Mouse (Mus musculus): Measurements from ENCODE around the gene Ndufa12.
A peak's percentile ranks its signal among the peaks of the same experiment; 100 is the strongest.

Ndufa12 gene

DNA sequence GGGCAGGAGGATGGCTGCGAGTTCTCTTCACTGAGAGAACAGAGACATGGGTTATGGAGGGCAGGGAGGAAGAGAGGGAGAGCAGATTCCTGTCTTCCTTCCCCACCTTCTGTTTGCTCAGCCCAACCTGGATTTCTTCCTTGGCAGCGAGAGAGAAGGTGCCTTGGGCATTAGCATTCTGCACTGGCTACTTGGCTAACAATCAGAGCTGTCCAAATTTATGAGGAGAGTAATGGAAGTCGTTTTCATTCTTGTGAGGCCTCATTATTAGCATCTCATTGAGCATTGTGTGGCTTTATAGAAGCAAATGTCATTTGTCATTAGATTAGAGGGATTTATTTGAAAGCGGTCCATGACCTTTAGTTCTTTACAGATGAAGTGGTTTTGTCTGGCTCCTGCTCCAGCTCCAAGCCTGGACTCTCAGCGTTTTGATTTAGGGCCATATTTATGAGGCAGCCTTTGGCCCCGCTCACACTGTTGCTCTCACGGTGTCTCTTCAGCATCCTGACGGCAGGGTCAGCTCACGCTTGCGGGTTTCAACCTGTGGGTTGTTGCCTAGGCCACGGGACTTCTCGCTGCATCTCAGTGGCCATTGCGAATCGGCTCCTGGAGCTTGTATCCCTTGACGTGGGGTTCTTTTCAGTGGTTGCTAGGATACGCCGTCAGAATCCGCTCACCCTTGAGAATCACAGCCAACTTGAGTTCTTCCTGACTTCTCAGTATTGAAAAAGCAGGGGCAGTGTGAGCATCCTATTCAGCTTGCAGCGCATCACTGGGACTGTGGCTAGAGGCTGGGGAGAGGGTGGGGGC, 31.9 kb downstream of the Ndufa12 start:
- DNase-seq (ENCODE audit: extremely low spot score), result peak; percentile 76

DNA sequence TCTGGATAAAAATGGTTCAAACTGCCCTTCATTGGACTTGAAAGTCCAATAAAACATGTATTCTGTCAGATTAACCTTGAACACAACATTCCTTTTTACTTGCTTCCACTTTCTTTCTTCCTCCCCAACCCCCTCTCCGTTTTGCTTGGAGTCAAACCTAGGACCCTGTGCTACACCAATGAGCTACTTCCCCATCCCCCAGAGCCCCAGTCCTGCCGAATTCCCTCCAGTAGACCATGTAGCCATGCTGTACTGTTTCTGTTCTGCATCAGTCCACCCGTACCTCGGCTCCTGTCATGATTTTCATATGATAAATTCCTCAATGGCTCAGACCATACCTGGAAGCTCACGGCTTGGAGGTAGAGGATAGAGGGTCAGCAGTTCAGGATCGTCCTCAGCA, 32.5 kb downstream of the Ndufa12 start:
- no peak for DNase-seq (ENCODE audit: extremely low spot score)

DNA sequence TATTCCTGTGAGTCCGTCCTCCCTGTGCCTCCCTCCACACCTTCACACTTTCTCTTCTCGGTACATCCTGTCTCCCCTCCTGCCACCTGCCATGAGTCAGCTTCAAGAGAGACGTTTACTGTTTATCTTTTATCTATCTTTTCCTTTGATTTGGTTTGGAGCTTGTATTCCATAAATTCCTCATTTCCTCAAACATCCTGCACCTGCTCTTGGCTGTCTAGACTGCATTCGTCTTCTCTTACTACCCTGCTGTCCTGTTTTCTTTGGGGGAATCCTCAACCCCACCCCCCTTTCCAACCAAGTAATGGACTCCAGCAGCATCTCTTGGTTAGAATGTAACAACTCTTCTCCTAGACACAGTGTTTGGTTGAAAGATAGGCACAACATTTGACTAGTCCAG, 36.7 kb downstream of the Ndufa12 start:
- DNase-seq (ENCODE audit: extremely low spot score), result no peak

DNA sequence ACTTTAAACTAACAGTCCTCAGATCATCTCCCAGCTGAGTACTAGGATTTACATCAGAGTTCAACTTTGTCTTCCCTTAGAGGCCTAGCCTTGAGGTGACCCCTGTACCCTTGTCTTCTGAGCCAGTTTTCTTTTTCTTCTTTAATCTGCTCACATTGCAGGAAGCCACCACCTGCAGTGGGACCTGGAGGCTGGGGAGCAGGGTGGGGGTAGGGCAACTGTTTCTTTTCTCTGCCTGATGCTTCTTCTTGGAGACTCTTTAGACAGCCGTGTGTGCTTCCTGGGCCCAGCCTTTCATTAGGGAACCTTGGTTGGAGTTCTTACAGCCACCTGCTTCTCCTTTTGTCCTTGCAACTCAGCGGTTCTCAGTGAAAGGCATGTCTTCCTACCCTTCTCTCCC, 42.8 kb downstream of the Ndufa12 start:
- no peak for DNase-seq (ENCODE audit: extremely low spot score)

DNA sequence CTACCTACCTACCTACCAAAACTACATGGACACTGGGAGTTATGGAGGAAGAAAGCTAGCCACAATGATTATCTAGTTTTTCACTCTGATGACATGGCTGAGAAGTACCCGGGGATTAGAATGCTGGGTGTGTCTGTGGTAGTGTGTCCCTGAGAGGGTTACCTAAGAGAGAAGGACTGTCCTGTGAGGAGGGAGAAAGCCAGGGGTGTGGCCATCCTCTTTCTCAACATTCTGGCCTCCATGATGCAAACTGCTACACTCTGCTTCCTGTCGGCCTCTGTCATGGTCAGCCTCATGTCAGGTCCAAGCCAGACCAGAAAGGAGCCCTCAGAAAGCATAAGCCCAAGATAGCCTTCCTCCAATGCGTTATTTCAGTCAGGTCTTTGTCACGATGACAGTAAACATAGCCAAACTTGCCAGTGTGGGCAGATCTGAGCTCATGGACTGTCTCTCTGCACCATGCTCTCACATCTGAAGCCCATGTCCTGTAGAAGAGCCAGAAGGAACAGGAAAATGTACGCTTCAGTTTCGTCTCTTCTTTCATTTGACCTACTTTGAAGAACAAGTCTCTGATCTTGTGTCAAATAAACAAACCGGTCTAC, 49.3 kb downstream of the Ndufa12 start:
- DNase-seq (ENCODE audit: extremely low spot score), result no peak

DNA sequence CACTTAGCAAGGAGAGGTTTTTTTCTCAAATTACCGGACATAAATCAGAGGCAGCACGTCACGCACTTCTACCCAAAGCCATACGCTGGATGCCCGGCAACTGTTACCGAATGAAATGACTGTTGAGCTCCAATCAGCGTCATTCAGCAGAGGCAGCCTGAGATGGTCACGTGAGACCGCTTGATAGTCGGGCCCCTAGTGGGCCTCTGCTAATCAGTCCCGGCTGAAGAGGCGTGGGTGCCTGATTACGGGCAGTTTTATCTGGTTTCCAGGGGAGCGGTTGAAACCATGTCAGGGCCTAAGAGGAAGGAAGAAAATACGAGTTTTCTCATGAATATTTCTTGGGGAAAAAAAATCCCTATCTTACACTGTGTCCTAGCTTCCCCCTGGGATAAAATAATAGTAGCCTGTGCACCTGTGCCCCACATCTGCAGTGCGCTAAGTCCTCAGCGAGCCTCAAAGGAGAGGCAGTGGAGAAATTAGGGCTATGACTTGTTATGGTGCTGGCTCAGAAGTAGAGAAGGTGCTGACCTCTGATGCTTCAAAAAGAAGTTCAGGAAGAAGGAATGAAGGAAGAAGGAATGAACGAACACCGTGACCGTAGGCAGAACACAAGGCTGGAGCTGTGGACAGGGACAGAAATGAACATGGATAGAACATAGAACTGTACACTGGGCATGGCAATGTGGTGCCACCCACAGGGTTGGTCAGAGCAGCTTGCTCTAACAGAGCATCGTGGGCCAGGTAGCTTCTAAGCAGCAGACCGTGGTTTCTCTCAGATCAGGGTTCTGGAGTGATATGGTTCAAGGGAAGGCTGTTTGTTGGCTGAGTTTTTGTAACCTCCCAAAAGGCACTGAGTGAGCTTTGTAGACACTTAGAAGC, 51.3 kb downstream of the Ndufa12 start:
- no peak for DNase-seq (ENCODE audit: extremely low spot score)

DNA sequence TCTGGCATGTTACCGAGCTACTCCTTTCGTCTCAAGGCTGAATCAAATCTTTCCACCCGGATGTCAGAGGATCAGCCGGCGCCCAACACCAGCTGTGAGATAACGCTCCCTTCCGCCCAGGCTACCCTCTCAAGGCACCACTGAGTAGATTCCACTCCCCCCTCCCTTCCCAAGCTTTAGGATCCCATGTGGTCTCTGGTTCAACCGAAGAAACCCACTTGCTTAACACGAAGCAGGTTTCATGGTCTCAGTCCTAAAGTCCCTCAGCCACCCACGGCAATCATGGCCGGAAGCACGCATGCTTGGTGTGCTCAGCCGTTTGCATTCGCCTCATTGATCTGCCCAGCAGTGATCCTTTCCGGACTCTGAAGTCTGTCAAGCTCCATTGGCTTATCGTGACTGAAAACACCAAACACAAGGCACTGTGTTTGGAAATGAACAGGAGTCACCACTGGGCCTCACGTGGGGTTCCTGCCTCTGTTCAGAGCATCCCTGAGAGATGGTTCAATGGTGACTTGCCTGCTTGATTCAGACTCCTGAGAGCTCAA, 54.8 kb downstream of the Ndufa12 start:
- DNase-seq (ENCODE audit: extremely low spot score), result no peak

DNA sequence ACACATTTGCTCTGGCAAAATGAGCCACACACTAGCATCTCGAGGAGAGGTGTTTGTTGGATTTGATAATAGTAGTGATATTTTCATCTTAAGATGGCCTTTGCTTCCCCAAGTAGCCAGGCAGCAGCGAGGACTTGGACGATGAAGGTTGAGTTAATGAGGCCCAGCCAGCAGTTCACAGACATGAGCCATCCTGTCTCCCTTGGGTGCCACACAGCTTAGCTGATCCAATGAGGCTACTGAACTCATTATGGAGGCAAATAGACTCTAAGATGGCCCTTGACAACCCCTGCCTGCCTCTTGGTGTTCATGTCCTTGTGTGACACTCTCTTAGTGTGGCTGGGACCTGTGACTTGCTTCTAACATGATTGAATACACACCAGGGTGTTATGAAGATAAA, 56.2 kb downstream of the Ndufa12 start:
- no peak for DNase-seq (ENCODE audit: extremely low spot score)

DNA sequence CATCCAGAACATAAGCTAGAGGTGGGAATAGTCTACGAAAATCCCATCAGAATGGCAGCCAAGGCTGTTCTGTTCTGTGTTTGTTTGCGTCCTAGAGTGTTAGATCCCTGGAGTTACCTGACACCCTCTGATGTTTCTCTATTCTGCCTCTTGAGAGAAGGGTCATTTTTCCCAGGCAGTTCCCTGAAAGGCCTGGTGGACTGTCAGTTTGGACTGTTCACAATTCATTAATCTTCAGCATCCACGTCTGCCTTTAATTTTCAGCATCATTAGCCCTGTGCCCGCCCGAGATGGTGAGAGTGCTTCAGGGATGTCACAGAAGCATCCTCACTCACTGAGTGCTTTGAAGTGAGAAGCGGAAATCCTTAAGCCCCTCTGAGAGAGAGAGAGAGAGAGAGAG, 57.2 kb downstream of the Ndufa12 start:
- DNase-seq (ENCODE audit: extremely low spot score), result no peak

DNA sequence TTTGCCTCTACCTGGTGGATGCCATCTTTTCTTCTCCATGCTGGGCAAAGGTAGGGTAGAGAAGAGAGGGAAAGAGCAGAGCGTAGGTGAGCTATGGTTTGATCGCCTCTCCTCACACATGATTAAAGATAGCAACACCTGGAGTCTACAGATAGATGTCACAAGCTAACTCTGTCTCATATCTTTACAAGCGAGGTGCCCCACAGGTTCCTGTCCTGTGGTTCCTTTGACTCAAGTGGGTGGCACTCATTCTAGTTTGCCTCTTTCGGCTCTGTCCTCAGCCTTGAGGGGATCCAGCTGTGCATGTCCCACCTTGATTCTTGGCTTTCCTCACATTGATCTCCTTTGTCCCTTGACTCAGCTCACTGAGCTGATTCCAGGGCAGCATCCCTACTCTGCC, 58.0 kb downstream of the Ndufa12 start:
- no peak for DNase-seq (ENCODE audit: extremely low spot score)

DNA sequence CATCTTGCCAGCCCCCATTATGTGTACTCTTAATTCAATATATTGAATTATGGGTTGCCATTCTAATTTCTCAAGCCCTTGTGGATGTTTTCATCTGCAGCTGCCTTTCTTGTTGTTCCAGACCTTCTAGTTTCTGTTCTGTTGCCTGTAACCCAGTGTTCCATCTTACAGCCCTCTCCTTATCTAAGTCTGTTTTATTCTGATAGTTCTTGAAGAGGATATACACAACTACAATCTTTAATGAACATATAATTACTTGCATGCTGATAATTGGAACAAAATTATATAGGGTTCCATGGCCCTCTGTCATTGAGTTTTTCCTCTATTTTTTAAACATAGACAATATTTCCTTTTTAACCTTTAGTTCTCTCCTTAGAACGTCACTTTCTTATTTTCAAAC, 62.0 kb downstream of the Ndufa12 start:
- DNase-seq (ENCODE audit: extremely low spot score), result no peak

DNA sequence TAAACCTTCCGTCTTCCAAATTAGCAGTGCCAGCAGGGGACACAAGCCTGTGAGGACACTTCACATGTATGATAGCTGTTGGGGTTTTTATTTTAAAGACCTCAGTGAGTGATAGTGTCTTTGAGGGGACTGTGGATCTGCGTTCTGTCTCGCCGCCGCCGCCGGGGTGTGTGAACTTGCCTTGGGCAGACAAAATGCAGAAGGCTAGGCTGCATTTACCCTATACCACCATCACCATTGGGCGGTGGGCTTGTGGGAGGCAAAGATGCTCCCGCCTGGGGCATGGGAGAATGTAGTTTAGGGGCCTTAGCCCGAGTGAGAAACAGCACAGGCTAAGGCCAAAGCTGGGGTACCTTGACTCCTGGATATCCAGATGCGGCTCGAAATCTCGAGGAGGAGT, 64.1 kb downstream of the Ndufa12 start:
- DNase-seq (ENCODE audit: extremely low spot score), result no peak

DNA sequence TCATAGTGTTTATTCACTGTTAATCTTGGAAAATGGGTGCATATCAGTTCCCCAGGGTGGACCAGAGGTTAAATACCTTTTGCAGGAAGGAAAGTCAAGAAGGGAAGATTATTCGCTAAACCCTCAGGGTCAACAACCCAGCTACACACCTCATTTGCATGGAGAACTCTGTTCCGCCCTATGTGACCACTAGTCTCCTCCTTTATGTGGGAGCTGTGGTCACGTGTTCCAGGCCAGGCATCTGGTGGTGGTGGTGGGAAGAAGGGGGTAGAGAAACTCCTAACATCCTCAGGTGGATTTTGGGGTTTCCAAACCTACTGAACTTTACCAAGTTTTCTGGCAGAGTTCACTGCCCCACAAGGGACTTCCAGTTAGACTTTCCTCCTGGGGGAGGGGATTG, 64.7 kb downstream of the Ndufa12 start:
- no peak for DNase-seq (ENCODE audit: extremely low spot score)

DNA sequence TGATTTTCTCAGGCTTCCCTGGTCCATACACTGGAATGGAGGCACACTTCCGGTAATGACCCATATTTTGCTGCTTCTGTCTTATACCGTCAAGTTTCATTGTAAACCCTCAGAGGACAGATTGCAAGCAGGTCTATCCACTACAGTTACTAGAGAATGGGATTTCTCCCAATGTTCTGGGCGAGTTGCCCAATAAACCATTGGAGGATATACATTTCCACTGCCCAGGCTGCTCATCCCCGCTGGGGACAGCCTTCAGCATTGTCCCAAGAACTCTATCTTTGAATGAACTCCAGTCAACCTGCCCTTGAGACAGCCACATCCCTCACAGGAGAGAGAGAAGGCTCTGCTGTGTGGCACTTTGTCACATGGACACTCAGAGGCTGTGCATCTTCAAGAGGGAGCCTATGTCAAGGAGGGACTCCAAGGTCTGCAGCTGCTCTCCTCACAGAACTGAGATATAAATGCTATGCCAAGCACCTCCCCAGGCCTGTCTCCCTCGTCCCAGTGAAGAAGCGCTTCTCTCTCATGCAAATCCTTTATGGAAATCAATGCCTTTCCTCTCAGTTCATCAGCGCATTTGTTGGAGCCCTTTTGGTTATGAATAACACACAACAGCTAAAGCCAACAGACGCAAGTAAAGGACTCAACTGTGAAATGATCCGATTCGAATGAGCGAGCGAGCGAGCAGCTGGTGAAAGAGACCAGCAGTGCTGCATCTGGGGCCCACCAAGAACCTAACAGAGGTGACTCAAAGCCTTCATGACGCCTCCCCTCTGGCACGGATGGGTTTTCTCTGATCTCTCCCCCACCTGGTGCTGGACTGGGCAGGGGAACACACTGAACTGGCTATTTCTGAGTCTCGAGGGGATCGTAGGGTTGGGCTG, 67.4 kb downstream of the Ndufa12 start:
- no peak for DNase-seq (ENCODE audit: extremely low spot score)

Measured in embryo, embryonic 9.5 days (tissue).